Mouse (Mus musculus): ENCODE data around the gene Smc1b. TPM values are rescaled to one million over a fixed set of nuclear protein-coding genes. Genes with fewer than 3 reads are reported as not detected.

Smc1b gene
- polyA plus RNA-seq, 1 experiment from 2014 or later = 0.21 TPM

DNA sequence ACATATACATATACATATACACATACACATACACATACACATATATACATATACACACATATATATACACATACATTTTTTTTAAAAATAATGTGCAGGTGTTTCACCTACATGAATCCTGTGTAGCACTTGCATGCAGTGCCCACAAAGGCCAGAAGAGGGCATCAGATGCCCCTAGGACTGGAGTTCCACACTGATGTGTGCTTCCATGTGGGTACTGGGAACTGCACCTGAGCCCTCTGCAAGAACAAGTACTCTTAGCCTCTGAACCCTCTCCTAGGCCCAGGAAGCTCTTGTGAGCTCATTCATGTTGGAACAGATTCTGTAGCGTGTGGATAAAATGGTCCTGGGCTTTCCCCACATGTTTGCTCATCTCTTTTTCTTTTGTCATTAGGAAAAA lies 12.0 kb upstream of the Smc1b start:
- no peaks in the 10 kb centered on the region for H3K4me1 ChIP-seq (ENCODE audit: control insufficient read depth, low read depth, low read length)
- H3K36me3 ChIP-seq (ENCODE audit: control insufficient read depth, insufficient read depth) = no peaks in the 10 kb centered on the region
- no peak for ATAC-seq (ENCODE audit: low read depth)
- H3K9me3 ChIP-seq (replicated peaks; ENCODE audit: control insufficient read depth, low read length) = no peaks in the 10 kb centered on the region
- 74% methylated on average over 1 of the region's 1 CpGs for WGBS (ENCODE audit: insufficient replicate concordance)
- no peak overlapping the region for H3K4me3 ChIP-seq (ENCODE audit: low read depth, low read length)
- H3K9ac ChIP-seq (ENCODE audit: low read depth, low read length) = no peak overlapping the region
- no peak overlapping the region for H3K4me2 ChIP-seq (ENCODE audit: low read depth, low read length)
- no peak overlapping the region for H3K27ac ChIP-seq (ENCODE audit: low read length)
- H3K27me3 ChIP-seq (ENCODE audit: control insufficient read depth, insufficient read depth, low read depth, low read length) = no peaks in the 10 kb centered on the region

GRCm38 (mm10) chr15:85143161-85143560 lies 11.4 kb upstream of the Smc1b start:
- WGBS (ENCODE audit: insufficient replicate concordance) = 72% methylated on average over 11 of the region's 11 CpGs
- H3K9ac ChIP-seq (ENCODE audit: low read depth, low read length) = no peak overlapping the region
- ATAC-seq (ENCODE audit: low read depth) = no peak
- no peak overlapping the region for H3K4me3 ChIP-seq (ENCODE audit: low read depth, low read length)
- no peaks in the 10 kb centered on the region for H3K36me3 ChIP-seq (ENCODE audit: control insufficient read depth, insufficient read depth)
- H3K27me3 ChIP-seq (ENCODE audit: control insufficient read depth, insufficient read depth, low read depth, low read length) = no peaks in the 10 kb centered on the region
- H3K9me3 ChIP-seq (replicated peaks; ENCODE audit: control insufficient read depth, low read length) = no peaks in the 10 kb centered on the region
- no peak overlapping the region for H3K27ac ChIP-seq (ENCODE audit: low read length)
- H3K4me2 ChIP-seq (ENCODE audit: low read depth, low read length) = no peak overlapping the region
- H3K4me1 ChIP-seq (ENCODE audit: control insufficient read depth, low read depth, low read length) = no peaks in the 10 kb centered on the region

DNA sequence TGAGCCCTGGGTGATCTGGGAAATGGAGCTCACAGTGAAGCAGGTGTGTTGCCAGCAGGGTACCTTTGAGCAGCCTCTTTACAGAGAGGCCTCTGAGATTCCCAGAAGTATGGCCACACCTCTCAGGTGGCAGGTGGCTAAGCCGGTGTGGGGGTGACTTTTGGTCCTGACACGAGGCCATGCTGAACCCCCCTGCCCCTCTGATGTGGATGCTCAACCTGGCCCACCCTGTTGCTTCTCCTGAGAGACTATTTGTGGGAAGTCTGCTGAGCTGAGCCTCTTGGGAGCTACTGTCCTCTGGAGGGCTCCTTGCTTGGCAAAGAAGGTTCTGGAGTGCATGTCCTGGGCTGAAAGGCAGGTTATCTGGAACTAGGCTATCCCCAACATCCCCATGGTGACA lies 10.7 kb upstream of the Smc1b start:
- Histone ChIP-seq H3K4me1 (ENCODE audit: control insufficient read depth, low read depth, low read length) (no peaks in the 10 kb centered on the region), H3K36me3 (ENCODE audit: control insufficient read depth, insufficient read depth) (no peaks in the 10 kb centered on the region), H3K27ac (ENCODE audit: low read length) (no peak overlapping the region), H3K9ac (ENCODE audit: low read depth, low read length) (no peak overlapping the region), H3K4me3 (ENCODE audit: low read depth, low read length) (no peak overlapping the region), H3K4me2 (ENCODE audit: low read depth, low read length) (no peak overlapping the region), H3K27me3 (ENCODE audit: control insufficient read depth, insufficient read depth, low read depth, low read length) (no peaks in the 10 kb centered on the region), H3K9me3 (replicated peaks; ENCODE audit: control insufficient read depth, low read length) (no peaks in the 10 kb centered on the region)
- no peak for ATAC-seq (ENCODE audit: low read depth)
- 46% methylated on average over 2 of the region's 2 CpGs for WGBS (ENCODE audit: insufficient replicate concordance)

DNA sequence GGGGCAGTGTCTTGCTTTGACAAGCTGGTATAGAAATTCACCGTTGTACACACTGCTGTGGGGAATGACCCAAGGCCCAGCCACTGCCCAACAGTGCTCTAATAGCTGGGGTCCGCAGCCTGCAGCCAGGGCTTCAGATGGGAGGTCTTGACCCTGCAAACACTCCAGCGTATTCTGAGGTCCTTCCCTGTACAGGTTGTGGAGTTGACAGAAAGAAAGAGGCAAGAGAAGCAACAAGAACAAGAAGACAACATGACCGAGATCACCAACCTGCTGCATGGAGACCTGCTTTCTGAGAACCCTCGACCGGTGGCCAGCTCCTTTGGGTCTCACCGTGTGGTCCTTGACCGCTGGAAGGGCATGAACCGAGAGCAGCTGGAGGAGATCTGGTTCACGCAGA lies 9.5 kb upstream of the Smc1b start:
- Histone ChIP-seq H3K4me3 (ENCODE audit: low read depth, low read length) (no peak overlapping the region), H3K4me2 (ENCODE audit: low read depth, low read length) (no peak overlapping the region), H3K36me3 (ENCODE audit: control insufficient read depth, insufficient read depth) (no peaks in the 10 kb centered on the region), H3K4me1 (ENCODE audit: control insufficient read depth, low read depth, low read length) (no peaks in the 10 kb centered on the region), H3K9me3 (replicated peaks; ENCODE audit: control insufficient read depth, low read length) (no peaks in the 10 kb centered on the region), H3K27ac (ENCODE audit: low read length) (no peak overlapping the region), H3K27me3 (ENCODE audit: control insufficient read depth, insufficient read depth, low read depth, low read length) (no peaks in the 10 kb centered on the region), H3K9ac (ENCODE audit: low read depth, low read length) (no peak overlapping the region)
- ATAC-seq (ENCODE audit: low read depth) = no peak
- WGBS (ENCODE audit: insufficient replicate concordance) = 69% methylated on average over 10 of the region's 10 CpGs

GRCm38 (mm10) chr15:85135143-85135542 lies 3.4 kb upstream of the Smc1b start:
- H3K27ac ChIP-seq (ENCODE audit: low read length) = no peak overlapping the region
- no peak overlapping the region for H3K4me3 ChIP-seq (ENCODE audit: low read depth, low read length)
- H3K27me3 ChIP-seq (ENCODE audit: control insufficient read depth, insufficient read depth, low read depth, low read length) = no peaks in the 10 kb centered on the region; the same call in 1 of the 2 replicates
- no peak overlapping the region for H3K4me2 ChIP-seq (ENCODE audit: low read depth, low read length)
- H3K9me3 ChIP-seq (replicated peaks; ENCODE audit: control insufficient read depth, low read length) = no peaks in the 10 kb centered on the region
- H3K4me1 ChIP-seq (ENCODE audit: control insufficient read depth, low read depth, low read length) = no peaks in the 10 kb centered on the region; the same call in 1 of the 2 replicates
- 19% methylated on average over 9 of the region's 9 CpGs for WGBS (ENCODE audit: insufficient replicate concordance)
- H3K9ac ChIP-seq (ENCODE audit: low read depth, low read length) = no peak overlapping the region
- no peaks in the 10 kb centered on the region for H3K36me3 ChIP-seq (ENCODE audit: control insufficient read depth, insufficient read depth)
- no peak for ATAC-seq (ENCODE audit: low read depth)

DNA sequence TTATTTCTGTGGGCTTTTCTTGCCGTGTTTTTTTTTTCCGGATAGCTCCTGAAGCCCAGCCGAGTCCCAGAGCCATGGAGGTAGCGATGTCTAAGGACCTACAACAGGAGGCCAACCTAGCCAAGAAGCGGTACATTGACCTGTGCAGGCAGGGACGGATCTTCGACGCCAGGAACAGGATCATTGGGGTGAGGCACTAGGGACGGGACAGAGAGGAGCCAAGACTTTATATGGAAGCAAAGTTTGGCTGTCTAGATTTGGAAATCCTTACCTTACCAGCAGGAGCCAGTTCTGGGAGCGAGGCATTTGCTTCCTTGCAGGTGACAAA lies 393 bp upstream of the Smc1b start:
- no peak for ATAC-seq (ENCODE audit: low read depth)
- Histone ChIP-seq H3K4me1 (ENCODE audit: control insufficient read depth, low read depth, low read length) (no peaks in the 10 kb centered on the region; the same call in 1 of the 2 replicates), H3K27ac (ENCODE audit: low read length) (no peak overlapping the region), H3K4me3 (ENCODE audit: low read depth, low read length) (no peak overlapping the region), H3K9ac (ENCODE audit: low read depth, low read length) (no peak overlapping the region), H3K27me3 (ENCODE audit: control insufficient read depth, insufficient read depth, low read depth, low read length) (no peaks in the 10 kb centered on the region; the same call in 1 of the 2 replicates), H3K4me2 (ENCODE audit: low read depth, low read length) (peak overlapping the region; percentile 37), H3K9me3 (replicated peaks; ENCODE audit: control insufficient read depth, low read length) (no peaks in the 10 kb centered on the region), H3K36me3 (ENCODE audit: control insufficient read depth, insufficient read depth) (no peaks in the 10 kb centered on the region)
- 36% methylated on average over 10 of the region's 10 CpGs for WGBS (ENCODE audit: insufficient replicate concordance)

DNA sequence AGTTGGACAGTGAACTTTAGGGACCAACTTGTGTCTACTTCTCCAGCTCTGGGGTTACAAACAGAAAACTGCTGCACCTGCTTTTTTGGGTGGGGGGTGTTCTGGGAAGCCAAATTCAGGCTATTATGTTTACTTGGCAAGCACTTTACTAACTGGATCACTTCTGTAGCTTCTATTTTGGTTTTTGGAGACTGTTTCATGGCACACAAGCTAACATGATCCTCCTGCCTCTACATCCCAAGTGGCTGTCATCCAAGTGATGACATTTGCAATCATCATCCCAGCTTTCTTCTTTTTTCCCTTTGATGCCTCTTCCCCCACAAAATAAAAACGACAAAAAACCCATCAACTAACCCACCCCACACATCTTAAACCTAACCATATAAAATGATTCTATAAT lies 46.1 kb downstream of the Smc1b start:
- no peak for ATAC-seq (ENCODE audit: low read depth)
- 33% methylated on average over 1 of the region's 1 CpGs for WGBS (ENCODE audit: insufficient replicate concordance)
- no peaks in the 10 kb centered on the region for H3K9me3 ChIP-seq (replicated peaks; ENCODE audit: control insufficient read depth, low read length)

GRCm38 (mm10) chr15:85072651-85073050 lies 59.1 kb downstream of the Smc1b start:
- Histone ChIP-seq H3K27ac (ENCODE audit: low read length) (no peak overlapping the region), H3K9ac (ENCODE audit: low read depth, low read length) (no peak overlapping the region), H3K4me3 (ENCODE audit: low read depth, low read length) (no peak overlapping the region), H3K27me3 (ENCODE audit: control insufficient read depth, insufficient read depth, low read depth, low read length) (no peaks in the 10 kb centered on the region), H3K36me3 (ENCODE audit: control insufficient read depth, insufficient read depth) (no peaks in the 10 kb centered on the region), H3K9me3 (replicated peaks; ENCODE audit: control insufficient read depth, low read length) (no peaks in the 10 kb centered on the region), H3K4me1 (ENCODE audit: control insufficient read depth, low read depth, low read length) (no peaks in the 10 kb centered on the region), H3K4me2 (ENCODE audit: low read depth, low read length) (no peak overlapping the region)
- WGBS (ENCODE audit: insufficient replicate concordance) = 67% methylated on average over 2 of the region's 2 CpGs
- no peak for ATAC-seq (ENCODE audit: low read depth)

More for the DNA sequence above, 46.1 kb downstream of the Smc1b start:
- Histone ChIP-seq H3K9ac (ENCODE audit: low read depth, low read length) (no peak overlapping the region), H3K27ac (ENCODE audit: low read length) (no peak overlapping the region), H3K4me1 (ENCODE audit: control insufficient read depth, low read depth, low read length) (no peaks in the 10 kb centered on the region), H3K27me3 (ENCODE audit: control insufficient read depth, insufficient read depth, low read depth, low read length) (no peaks in the 10 kb centered on the region), H3K36me3 (ENCODE audit: control insufficient read depth, insufficient read depth) (no peaks in the 10 kb centered on the region), H3K4me2 (ENCODE audit: low read depth, low read length) (no peak overlapping the region), H3K4me3 (ENCODE audit: low read depth, low read length) (no peak overlapping the region)

DNA sequence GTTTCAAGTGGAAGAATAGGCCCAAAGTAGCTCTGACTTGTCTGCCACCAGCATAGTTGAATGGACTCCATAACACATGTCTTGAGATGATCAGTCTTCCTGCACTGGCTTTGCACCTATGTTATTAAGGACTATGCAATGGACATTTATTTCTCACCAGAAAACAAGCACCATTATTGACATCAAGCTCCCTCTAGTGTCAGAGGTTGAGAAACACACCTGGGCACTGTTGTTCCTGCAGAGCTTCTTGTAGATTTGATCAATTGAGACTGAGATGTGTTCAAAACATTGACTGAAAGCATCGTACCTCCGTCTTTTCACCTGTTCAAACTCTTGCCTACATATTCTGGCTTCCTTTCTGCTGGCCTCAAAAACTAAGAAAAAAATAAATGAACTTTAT lies 61.2 kb downstream of the Smc1b start:
- Histone ChIP-seq H3K4me2 (ENCODE audit: low read depth, low read length) (no peak overlapping the region), H3K4me1 (ENCODE audit: control insufficient read depth, low read depth, low read length) (no peaks in the 10 kb centered on the region), H3K9me3 (replicated peaks; ENCODE audit: control insufficient read depth, low read length) (no peaks in the 10 kb centered on the region), H3K27me3 (ENCODE audit: control insufficient read depth, insufficient read depth, low read depth, low read length) (no peaks in the 10 kb centered on the region), H3K4me3 (ENCODE audit: low read depth, low read length) (no peak overlapping the region), H3K9ac (ENCODE audit: low read depth, low read length) (no peak overlapping the region), H3K36me3 (ENCODE audit: control insufficient read depth, insufficient read depth) (no peaks in the 10 kb centered on the region), H3K27ac (ENCODE audit: low read length) (no peak overlapping the region)
- ATAC-seq (ENCODE audit: low read depth) = no peak
- WGBS (ENCODE audit: insufficient replicate concordance) = 14% methylated on average over 2 of the region's 2 CpGs

DNA sequence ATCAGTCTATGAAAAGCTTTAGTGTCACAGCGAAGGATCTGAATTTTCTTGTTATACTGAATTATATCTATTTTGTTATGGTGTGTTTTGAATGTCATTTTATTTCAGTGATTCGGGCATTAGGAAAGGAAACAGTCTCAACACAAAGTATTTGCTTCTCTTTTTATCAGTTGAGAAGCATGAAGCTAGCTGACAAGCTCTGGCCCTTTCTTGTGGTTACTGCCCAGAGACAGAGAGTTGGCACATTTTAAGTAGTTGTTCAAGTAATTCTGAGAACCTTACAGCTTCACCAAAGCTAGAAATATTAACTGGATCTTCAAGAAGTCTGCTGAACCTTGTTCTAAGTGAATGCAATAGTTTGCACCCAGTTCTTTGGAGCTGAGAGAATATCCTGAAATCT lies 68.3 kb downstream of the Smc1b start:
- Histone ChIP-seq H3K36me3 (ENCODE audit: control insufficient read depth, insufficient read depth) (no peaks in the 10 kb centered on the region), H3K4me3 (ENCODE audit: low read depth, low read length) (no peak overlapping the region), H3K4me1 (ENCODE audit: control insufficient read depth, low read depth, low read length) (no peaks in the 10 kb centered on the region), H3K9ac (ENCODE audit: low read depth, low read length) (no peak overlapping the region), H3K9me3 (replicated peaks; ENCODE audit: control insufficient read depth, low read length) (no peaks in the 10 kb centered on the region), H3K27me3 (ENCODE audit: control insufficient read depth, insufficient read depth, low read depth, low read length) (no peaks in the 10 kb centered on the region), H3K4me2 (ENCODE audit: low read depth, low read length) (no peak overlapping the region), H3K27ac (ENCODE audit: low read length) (no peak overlapping the region)
- 68% methylated on average over 2 of the region's 2 CpGs for WGBS (ENCODE audit: insufficient replicate concordance)
- no peak for ATAC-seq (ENCODE audit: low read depth)
